Mouse (Mus musculus) heart, embryonic 16.5 days (tissue): ENCODE results near the gene Rab11fip4. TPM values are rescaled to one million over a fixed set of nuclear protein-coding genes. Genes with fewer than 3 reads are reported as not detected.
A peak's percentile ranks its signal among the peaks of the same experiment; 100 is the strongest.
"Not testable (repeated sequence)": the region's sequence is repeated elsewhere in the genome, so short reads cannot be mapped to it uniquely, and the experiment has no call there.

Source experiments
- ATAC-seq: fragments of 200-750 bp; cut with Nextera tagmentation; replicated peaks from 2 replicates; pipeline ENCODE4 v1.8.0; 2017; ENCODE audit warnings: moderate number of reproducible peaks; ENCODE audit not compliant: insufficient read depth, low FRiP score; ENCODE audit errors: extremely low read depth
- H3K27ac ChIP-seq: fragments of 300-500 bp; sonication (generic); 2 replicates; pipeline ENCODE4 v1.5.1; 2014; ENCODE audit warnings: mild to moderate bottlenecking, low read length, control low read depth, moderate library complexity
- H3K27me3 ChIP-seq: fragments of 300-500 bp; sonication (generic); 2 replicates; pipeline ENCODE4 v1.6.1; 2014; ENCODE audit warnings: low read length, mixed read lengths; ENCODE audit not compliant: control insufficient read depth, insufficient read depth
- H3K36me3 ChIP-seq: fragments of 300-500 bp; sonication (generic); 2 replicates; pipeline ENCODE4 v1.6.1; 2014; ENCODE audit not compliant: control insufficient read depth, insufficient read depth
- H3K4me1 ChIP-seq: fragments of 300-500 bp; sonication (generic); 2 replicates; pipeline ENCODE4 v1.6.1; 2014; ENCODE audit warnings: low read length, mixed read lengths; ENCODE audit not compliant: control insufficient read depth, insufficient read depth
- H3K4me2 ChIP-seq: fragments of 300-500 bp; sonication (generic); 2 replicates; pipeline ENCODE4 v1.6.1; 2014; ENCODE audit warnings: low read depth, mild to moderate bottlenecking, control low read depth, low read length
- H3K4me3 ChIP-seq: fragments of 300-500 bp; sonication (generic); 2 replicates; pipeline ENCODE4 v1.5.1; 2014; ENCODE audit warnings: mild to moderate bottlenecking, control low read depth, low read length
- H3K9ac ChIP-seq: fragments of 300-500 bp; sonication (generic); 2 replicates; pipeline ENCODE4 v1.6.1; 2014; ENCODE audit warnings: low read length, control low read depth
- H3K9me3 ChIP-seq: fragments of 300-500 bp; sonication (generic); replicated peaks from 2 replicates; pipeline ENCODE4 v1.6.1; 2016; ENCODE audit warnings: low read length; ENCODE audit not compliant: control insufficient read depth
- WGBS: fragments of 180-500 bp; shearing (Covaris S2); extraction: QIAGEN DNeasy Blood & Tissue Kit; methylation state at CpG from one replicate; pipeline ENCODE4 v1.1.7; 2014; 5-methylcytosine and 5-hydroxymethylcytosine counted together
- polyA plus RNA-seq: library from polyadenylated mRNA; unstranded; fragments of >200 nt; fragmentation: Nextera tagmentation; extraction: Ambion mirVana; gene quantifications from 2 replicates; pipeline ENCODE4 v1.2.1, GENCODE M21; 2015

Gene Rab11fip4
- polyA plus RNA-seq, 1 experiment from 2014 or later: 2.7 TPM

- peak; percentile 68; the same call in 1 of the 2 replicates for ATAC-seq
- H3K4me2 ChIP-seq: no peak overlapping the region
- H3K9ac ChIP-seq: no peak overlapping the region
- no peak overlapping the region for H3K4me3 ChIP-seq
- WGBS: 58% methylated on average over 26 of the region's 26 CpGs
- H3K4me1 ChIP-seq: no peaks in the 10 kb centered on the region
- no peak overlapping the region for H3K27ac ChIP-seq
- H3K36me3 ChIP-seq: no peaks in the 10 kb centered on the region
- no peaks in the 10 kb centered on the region for H3K27me3 ChIP-seq
- H3K9me3 ChIP-seq: no peaks in the 10 kb centered on the region
Observed at GRCm38 (mm10) chr11:79686501-79687121, 95.6 kb downstream of the Rab11fip4 start.

DNA sequence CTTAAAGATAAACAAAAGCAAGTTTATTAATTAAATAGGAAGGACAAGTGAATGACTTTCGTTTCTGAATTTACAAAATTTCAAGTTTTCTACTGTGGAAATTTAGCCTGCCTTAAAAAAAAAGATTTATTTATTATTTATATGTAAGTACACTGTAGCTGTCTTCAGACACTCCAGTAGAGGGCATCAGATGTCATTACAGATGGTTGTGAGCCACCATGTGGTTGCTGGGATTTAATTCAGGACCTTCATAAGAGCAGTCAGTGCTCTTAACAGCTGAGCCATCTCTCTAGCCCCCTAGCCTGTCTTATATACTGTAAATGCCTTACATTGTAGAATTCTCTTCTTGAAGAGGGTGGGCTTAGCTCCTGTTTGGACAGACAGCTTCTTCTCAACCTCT is 98.9 kb downstream of the Rab11fip4 start:
- Histone ChIP-seq H3K27me3 (no peaks in the 10 kb centered on the region), H3K27ac (no peak overlapping the region), H3K9me3 (no peaks in the 10 kb centered on the region), H3K4me3 (no peak overlapping the region), H3K36me3 (no peaks in the 10 kb centered on the region), H3K9ac (no peak overlapping the region), H3K4me1 (no peaks in the 10 kb centered on the region), H3K4me2 (no peak overlapping the region)
- no peak for ATAC-seq
- WGBS: 79% methylated on average over 1 of the region's 1 CpGs

- Histone ChIP-seq H3K4me2 (no peak overlapping the region), H3K4me3 (no peak overlapping the region), H3K4me1 (no peaks in the 10 kb centered on the region), H3K27ac (no peak overlapping the region), H3K9ac (no peak overlapping the region), H3K9me3 (no peaks in the 10 kb centered on the region), H3K36me3 (no peaks in the 10 kb centered on the region), H3K27me3 (no peaks in the 10 kb centered on the region)
- ATAC-seq: no peak
- WGBS: 81% methylated on average over 9 of the region's 9 CpGs
Observed at GRCm38 (mm10) chr11:79691513-79691912, 100.5 kb downstream of the Rab11fip4 start.

DNA sequence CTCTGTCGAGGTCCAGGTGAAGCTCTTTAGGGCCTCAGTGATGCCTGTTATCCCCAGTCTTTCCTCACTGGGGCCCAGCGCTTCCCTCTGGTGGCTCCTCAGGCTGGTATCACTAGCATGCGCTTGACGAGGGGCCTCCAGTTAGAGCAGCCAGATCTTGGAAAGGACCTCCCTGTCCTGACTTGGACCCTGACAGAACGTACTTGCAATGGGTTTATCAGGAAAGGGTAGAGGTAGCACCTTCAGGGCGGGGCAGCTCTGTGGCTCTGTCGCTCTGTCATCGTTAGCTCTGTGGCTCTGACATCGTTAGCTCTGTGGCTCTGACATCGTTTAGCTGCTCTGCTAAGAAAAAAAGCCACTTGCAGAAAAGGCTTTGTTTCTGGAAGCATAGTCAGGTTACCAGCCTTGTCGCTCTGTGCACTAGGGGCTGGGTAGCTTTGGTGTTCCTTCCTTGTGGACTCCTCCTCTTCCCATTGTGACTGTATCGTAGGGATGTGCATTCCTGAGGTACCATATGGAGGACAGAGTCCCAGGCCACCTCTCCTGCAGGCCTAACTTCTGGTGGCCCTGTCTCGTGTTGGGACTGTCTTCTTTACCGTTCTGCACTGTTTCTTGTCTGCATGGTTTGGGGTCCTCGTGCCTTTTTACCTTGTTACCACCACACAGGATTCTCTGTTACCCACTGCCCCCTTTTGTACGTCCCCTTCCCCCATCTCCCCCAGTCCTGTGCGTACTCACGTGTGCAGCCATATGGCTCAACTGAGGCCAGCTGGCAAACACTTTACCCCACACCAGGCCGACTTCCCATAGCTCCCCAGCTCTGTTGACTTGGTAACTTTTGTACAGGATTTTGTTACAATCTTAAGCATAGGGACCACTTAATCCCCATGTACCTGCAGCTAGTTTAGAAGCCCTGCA is 105.6 kb downstream of the Rab11fip4 start:
- no peak for ATAC-seq
- WGBS: 58% methylated on average over 19 of the region's 19 CpGs
- Histone ChIP-seq H3K4me2 (no peak overlapping the region), H3K4me3 (no peak overlapping the region), H3K27ac (no peak overlapping the region), H3K27me3 (no peaks in the 10 kb centered on the region), H3K9me3 (no peaks in the 10 kb centered on the region), H3K4me1 (no peaks in the 10 kb centered on the region), H3K36me3 (no peaks in the 10 kb centered on the region; the same call in 1 of the 2 replicates), H3K9ac (no peak overlapping the region)

- Histone ChIP-seq H3K36me3 (no peaks in the 10 kb centered on the region; the same call in 1 of the 2 replicates), H3K9me3 (no peaks in the 10 kb centered on the region), H3K9ac (no peak overlapping the region), H3K4me1 (peaks cover 9% of the 10 kb centered on the region), H3K27me3 (no peaks in the 10 kb centered on the region), H3K4me2 (no peak overlapping the region), H3K4me3 (no peak overlapping the region), H3K27ac (no peak overlapping the region)
- WGBS: 74% methylated on average over 5 of the region's 5 CpGs
- ATAC-seq: no peak
Observed at GRCm38 (mm10) chr11:79698071-79698470, 107.1 kb downstream of the Rab11fip4 start.

DNA sequence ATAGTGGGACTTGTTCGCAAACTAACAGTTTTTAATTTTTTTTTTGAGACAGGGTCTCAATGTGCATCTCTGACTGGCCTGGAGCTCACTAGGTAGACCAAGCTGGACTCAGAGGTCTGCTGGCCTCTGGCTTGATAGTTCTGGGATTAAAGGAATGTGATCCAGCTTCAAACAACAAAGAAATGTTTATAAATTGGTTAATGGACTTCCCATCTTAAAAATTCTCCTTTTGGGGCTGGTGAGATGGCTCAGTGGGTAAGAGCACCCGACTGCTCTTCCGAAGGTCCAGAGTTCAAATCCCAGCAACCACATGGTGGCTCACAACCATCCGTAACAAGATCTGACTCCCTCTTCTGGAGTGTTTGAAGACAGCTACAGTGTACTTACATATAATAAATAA is 107.5 kb downstream of the Rab11fip4 start:
- 89% methylated on average over 3 of the region's 4 CpGs for WGBS
- H3K9me3 ChIP-seq, H3K36me3 ChIP-seq, H3K27ac ChIP-seq, H3K4me2 ChIP-seq, ATAC-seq, H3K9ac ChIP-seq, H3K27me3 ChIP-seq, H3K4me3 ChIP-seq: not testable (repeated sequence)
- peaks cover 10% of the 10 kb centered on the region for H3K4me1 ChIP-seq

DNA sequence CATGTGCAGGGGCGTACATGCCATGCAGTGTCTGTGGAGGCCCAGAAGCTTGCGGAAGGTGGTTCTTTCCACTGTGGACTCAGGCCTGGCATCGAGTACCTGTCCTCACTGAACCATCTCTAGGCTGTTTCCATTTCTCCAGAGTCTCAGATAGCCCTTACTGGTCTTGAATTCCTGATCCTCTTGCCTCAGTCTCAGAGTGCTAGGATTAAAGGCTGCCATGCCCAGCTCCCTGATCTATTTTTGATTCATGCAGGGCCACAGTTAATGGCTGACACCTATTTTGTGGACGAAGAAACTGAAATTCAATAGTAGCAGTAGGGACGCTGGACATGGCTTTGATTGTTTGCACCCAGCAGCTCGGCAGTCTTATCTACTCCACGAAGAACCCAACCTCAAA is 110.5 kb downstream of the Rab11fip4 start:
- ATAC-seq: no peak
- peaks cover 16% of the 10 kb centered on the region for H3K4me1 ChIP-seq
- no peak overlapping the region for H3K9ac ChIP-seq
- no peaks in the 10 kb centered on the region for H3K9me3 ChIP-seq
- no peaks in the 10 kb centered on the region for H3K27me3 ChIP-seq
- no peaks in the 10 kb centered on the region; the same call in 1 of the 2 replicates for H3K36me3 ChIP-seq
- H3K27ac ChIP-seq: no peak overlapping the region
- H3K4me3 ChIP-seq: no peak overlapping the region
- no peak overlapping the region for H3K4me2 ChIP-seq
- WGBS: 80% methylated on average over 7 of the region's 7 CpGs

GRCm38 (mm10) chr11:79702092-79702491 is 111.1 kb downstream of the Rab11fip4 start:
- Histone ChIP-seq H3K27me3 (no peaks in the 10 kb centered on the region), H3K4me2 (peak overlapping the region; percentile 70; the same call in 1 of the 2 replicates), H3K9ac (no peak overlapping the region), H3K4me1 (peaks cover 16% of the 10 kb centered on the region), H3K4me3 (no peak overlapping the region), H3K27ac (no peak overlapping the region), H3K36me3 (no peaks in the 10 kb centered on the region; the same call in 1 of the 2 replicates), H3K9me3 (no peaks in the 10 kb centered on the region)
- 74% methylated on average over 6 of the region's 6 CpGs for WGBS
- ATAC-seq: no peak

- no peaks in the 10 kb centered on the region for H3K27me3 ChIP-seq
- WGBS: under 1% methylated on average over 5 of the region's 5 CpGs
- ATAC-seq: no peak
- peak overlapping the region; percentile 91 for H3K9ac ChIP-seq
- peaks cover 16% of the 10 kb centered on the region for H3K4me1 ChIP-seq
- H3K4me2 ChIP-seq: peak overlapping the region; percentile 70
- H3K4me3 ChIP-seq: peak overlapping the region; percentile 73
- H3K9me3 ChIP-seq: no peaks in the 10 kb centered on the region
- peak overlapping the region; percentile 96 for H3K27ac ChIP-seq
- no peaks in the 10 kb centered on the region; the same call in 1 of the 2 replicates for H3K36me3 ChIP-seq
Observed at GRCm38 (mm10) chr11:79703452-79703851, 112.4 kb downstream of the Rab11fip4 start.
